Mouse (Mus musculus) kidney, embryonic 15.5 days (tissue): ENCODE measurements at regions not wholly inside any gene's neighbourhood (a gene's known extent, or its start where the extent isn't known, plus 50 kb on each side); places are given as distances from the start of the nearest gene placed in this dataset.

Experiments used
- ATAC-seq: fragments of 200-750 bp; cut with Nextera tagmentation; replicated peaks from 2 replicates; pipeline ENCODE4 v1.8.0; 2017; ENCODE audit warnings: moderate TSS enrichment; ENCODE audit not compliant: low FRiP score
- H3K27ac ChIP-seq: fragments of 300-500 bp; sonication (generic); 2 replicates; pipeline ENCODE4 v1.5.1; 2015; ENCODE audit warnings: mild to moderate bottlenecking, inconsistent platforms
- H3K27me3 ChIP-seq: fragments of 300-500 bp; sonication (generic); 2 replicates; pipeline ENCODE4 v1.6.1; 2015; ENCODE audit warnings: inconsistent platforms
- H3K36me3 ChIP-seq: fragments of 300-500 bp; sonication (generic); 2 replicates; pipeline ENCODE4 v1.6.1; 2015; ENCODE audit warnings: inconsistent platforms
- H3K4me1 ChIP-seq: fragments of 300-500 bp; sonication (generic); 2 replicates; pipeline ENCODE4 v1.6.1; 2015; ENCODE audit warnings: inconsistent platforms
- H3K4me2 ChIP-seq: fragments of 300-500 bp; sonication (generic); 2 replicates; pipeline ENCODE4 v1.6.1; 2015; ENCODE audit warnings: moderate library complexity, mild to moderate bottlenecking, inconsistent platforms
- H3K4me3 ChIP-seq: fragments of 300-500 bp; sonication (generic); replicated peaks from 2 replicates; pipeline ENCODE4 v1.5.1; 2015; ENCODE audit warnings: mild to moderate bottlenecking, inconsistent platforms
- H3K9ac ChIP-seq: fragments of 300-500 bp; sonication (generic); 2 replicates; pipeline ENCODE4 v1.6.1; 2015; ENCODE audit warnings: mild to moderate bottlenecking, inconsistent platforms
- H3K9me3 ChIP-seq: fragments of 300-500 bp; sonication (generic); replicated peaks from 2 replicates; pipeline ENCODE4 v1.6.1; 2016; ENCODE audit warnings: inconsistent platforms
- WGBS: fragments of 180-500 bp; shearing (Covaris S2); methylation state at CpG from one replicate; pipeline ENCODE4 v1.1.7; 2015; ENCODE audit warnings: mixed read lengths; 5-methylcytosine and 5-hydroxymethylcytosine counted together

GRCm38 (mm10) chr12:106199302-106199701, 189.3 kb downstream of the Vrk1 start:
- 20% methylated on average over 4 of the region's 4 CpGs for WGBS
- Histone ChIP-seq H3K9me3 (no peaks in the 10 kb centered on the region), H3K27me3 (no peaks in the 10 kb centered on the region), H3K9ac (no peak overlapping the region), H3K27ac (no peak overlapping the region), H3K4me2 (no peak overlapping the region), H3K4me1 (no peaks in the 10 kb centered on the region), H3K4me3 (no peak overlapping the region), H3K36me3 (no peaks in the 10 kb centered on the region)
- no peak for ATAC-seq

DNA sequence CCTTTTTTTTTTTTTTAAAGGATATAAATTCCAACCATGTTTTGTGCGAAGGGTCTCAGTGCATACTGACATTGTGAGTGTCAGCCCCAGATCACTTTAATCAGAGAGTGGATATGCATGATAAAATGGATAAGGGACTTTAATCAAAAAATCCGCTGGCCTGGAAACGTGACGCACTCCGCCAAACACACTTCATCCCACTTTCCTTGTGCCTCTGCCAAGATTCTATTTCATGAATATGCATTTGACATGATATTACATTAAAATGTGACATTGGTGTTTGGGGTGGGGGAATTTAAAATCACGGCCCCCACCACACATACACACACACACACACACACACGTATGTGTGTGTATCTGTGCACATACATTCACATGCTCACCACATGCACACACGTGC, 193.5 kb downstream of the Vrk1 start:
- Histone ChIP-seq H3K4me1 (no peaks in the 10 kb centered on the region), H3K9ac (no peak overlapping the region), H3K27me3 (0 out of 2 replicates have a peak, but pooled peaks cover 2% of the 10 kb centered on the region), H3K27ac (no peak overlapping the region), H3K36me3 (no peaks in the 10 kb centered on the region), H3K9me3 (no peaks in the 10 kb centered on the region), H3K4me2 (no peak overlapping the region), H3K4me3 (no peak overlapping the region)
- ATAC-seq, result no peak
- WGBS, result 79% methylated on average over 8 of the region's 8 CpGs

GRCm38 (mm10) chr12:106210959-106211358, 200.9 kb downstream of the Vrk1 start:
- Histone ChIP-seq H3K4me2 (no peak overlapping the region), H3K36me3 (no peaks in the 10 kb centered on the region), H3K9me3 (no peaks in the 10 kb centered on the region), H3K27ac (no peak overlapping the region), H3K4me3 (no peak overlapping the region), H3K4me1 (no peaks in the 10 kb centered on the region), H3K9ac (no peak overlapping the region), H3K27me3 (no peaks in the 10 kb centered on the region)
- 82% methylated on average over 6 of the region's 6 CpGs for WGBS
- no peak for ATAC-seq

DNA sequence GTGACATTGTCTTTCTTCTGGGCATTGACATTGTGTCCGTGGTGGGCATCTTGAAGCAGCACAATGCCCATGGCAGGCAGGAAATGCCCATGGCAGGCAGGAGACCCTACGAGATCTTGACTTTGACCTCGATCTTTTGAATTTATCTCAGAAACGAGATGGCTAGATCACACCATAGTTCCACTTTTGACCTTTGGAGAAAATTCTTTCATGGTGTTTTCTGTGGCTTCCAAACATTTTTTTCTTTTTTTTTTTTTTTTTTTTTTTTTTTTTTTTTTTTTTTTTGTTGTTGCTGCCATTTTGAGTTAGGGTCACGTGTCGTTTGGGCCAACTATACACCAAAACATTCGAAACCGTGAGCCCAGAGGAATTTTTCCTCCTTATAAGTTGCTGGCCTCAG, 201.5 kb downstream of the Vrk1 start:
- no peak for ATAC-seq
- no peaks in the 10 kb centered on the region for H3K4me1 ChIP-seq

DNA sequence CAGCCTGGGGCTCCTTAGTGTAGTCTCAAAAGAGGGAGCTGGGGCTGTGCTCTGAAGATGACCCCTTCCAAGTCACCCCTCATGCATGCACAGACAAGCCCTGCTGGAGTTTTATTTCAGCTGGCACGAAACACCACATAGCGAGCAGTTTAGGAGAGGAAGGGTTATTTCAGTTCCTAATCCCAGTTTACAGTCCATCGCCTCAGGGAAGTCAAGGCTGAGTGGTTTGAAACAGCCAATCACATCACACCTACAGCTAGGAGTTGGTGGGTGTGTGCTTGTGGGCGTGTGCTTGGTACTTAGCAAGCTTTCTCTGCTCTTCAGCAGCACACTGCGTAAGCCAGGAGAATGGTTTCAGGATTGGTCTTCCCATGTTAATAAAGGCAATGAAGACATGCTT, 202.4 kb downstream of the Vrk1 start:
- Histone ChIP-seq H3K4me1 (no peaks in the 10 kb centered on the region), H3K27ac (no peak overlapping the region), H3K9me3 (no peaks in the 10 kb centered on the region), H3K27me3 (no peaks in the 10 kb centered on the region), H3K9ac (no peak overlapping the region), H3K4me3 (no peak overlapping the region), H3K4me2 (no peak overlapping the region), H3K36me3 (no peaks in the 10 kb centered on the region)
- peak; percentile 29; the same call in 1 of the 2 replicates for ATAC-seq
- 49% methylated on average over 5 of the region's 5 CpGs for WGBS

More for the DNA sequence above, 201.5 kb downstream of the Vrk1 start:
- Histone ChIP-seq H3K9me3 (no peaks in the 10 kb centered on the region), H3K4me2 (no peak overlapping the region), H3K4me3 (no peak overlapping the region), H3K27me3 (no peaks in the 10 kb centered on the region), H3K27ac (no peak overlapping the region), H3K9ac (no peak overlapping the region), H3K36me3 (no peaks in the 10 kb centered on the region)
- WGBS, result 85% methylated on average over 8 of the region's 8 CpGs

- WGBS, result 46% methylated on average over 3 of the region's 3 CpGs
- Histone ChIP-seq H3K4me3 (no peak overlapping the region), H3K9me3 (no peaks in the 10 kb centered on the region), H3K36me3 (no peaks in the 10 kb centered on the region), H3K4me2 (no peak overlapping the region), H3K4me1 (no peaks in the 10 kb centered on the region), H3K9ac (no peak overlapping the region), H3K27me3 (peaks cover 13% of the 10 kb centered on the region), H3K27ac (no peak overlapping the region)
- ATAC-seq, result no peak
Measured at GRCm38 (mm10) chr12:106220071-106220470, 210.0 kb downstream of the Vrk1 start.

- Histone ChIP-seq H3K9me3 (no peaks in the 10 kb centered on the region), H3K27me3 (peaks cover 29% of the 10 kb centered on the region), H3K4me2 (no peak overlapping the region), H3K36me3 (no peaks in the 10 kb centered on the region), H3K27ac (no peak overlapping the region), H3K4me1 (peaks cover 14% of the 10 kb centered on the region), H3K4me3 (no peak overlapping the region), H3K9ac (no peak overlapping the region)
- 0 out of 2 replicates have a peak, but pooled peaks have one; percentile 36 for ATAC-seq
- 36% methylated on average over 7 of the region's 7 CpGs for WGBS
Measured at GRCm38 (mm10) chr12:106226276-106226675, 216.2 kb downstream of the Vrk1 start.

DNA sequence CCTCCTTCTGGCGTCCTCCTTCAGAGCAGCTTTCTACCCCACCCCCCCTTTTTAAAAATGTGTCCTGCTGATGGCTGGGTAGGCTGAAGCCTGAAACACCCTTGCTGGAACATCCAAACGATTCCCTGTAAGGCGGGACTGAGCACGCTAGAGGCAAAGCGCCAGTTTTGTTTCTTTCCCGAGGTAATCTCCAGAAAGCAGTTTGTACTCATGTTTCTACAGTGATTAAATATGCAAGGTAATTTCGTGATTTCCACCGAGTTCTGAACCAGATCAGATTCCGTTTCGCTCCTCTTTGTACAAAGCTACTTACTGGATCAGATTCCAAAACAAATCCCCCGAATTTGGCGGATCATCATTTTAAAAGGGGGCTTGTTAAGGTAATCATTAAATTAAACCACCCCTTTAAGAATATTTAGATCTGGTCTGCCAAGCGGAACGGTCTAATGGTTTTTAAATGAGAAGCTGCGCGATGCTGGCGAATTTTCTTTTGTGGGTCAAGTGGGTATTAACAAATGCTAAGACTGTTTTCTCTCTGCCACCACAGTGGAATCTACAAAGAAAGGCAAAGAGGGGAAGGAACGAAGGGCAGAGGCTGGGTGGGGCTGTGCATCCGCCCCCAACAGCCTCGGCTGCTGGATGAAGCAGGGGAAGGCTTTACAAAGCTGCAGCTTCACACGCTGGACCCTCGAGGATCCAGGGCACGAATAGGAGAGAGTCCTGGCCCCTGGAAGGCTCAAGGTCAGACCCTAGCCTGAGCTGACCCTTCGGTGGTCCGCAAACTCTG, 216.9 kb downstream of the Vrk1 start:
- no peak; the same call in 1 of the 2 replicates for ATAC-seq
- H3K36me3 ChIP-seq, result no peaks in the 10 kb centered on the region
- no peak overlapping the region for H3K9ac ChIP-seq
- H3K27ac ChIP-seq, result no peak overlapping the region
- WGBS, result 17% methylated on average over 25 of the region's 25 CpGs
- peak overlapping the region; percentile 47 for H3K4me2 ChIP-seq
- H3K4me3 ChIP-seq, result peak overlapping the region; percentile 8; the same call in 1 of the 2 replicates
- peaks cover 14% of the 10 kb centered on the region for H3K4me1 ChIP-seq
- no peaks in the 10 kb centered on the region for H3K9me3 ChIP-seq
- H3K27me3 ChIP-seq, result peaks cover 32% of the 10 kb centered on the region

- Histone ChIP-seq H3K4me1 (peaks cover 14% of the 10 kb centered on the region), H3K36me3 (no peaks in the 10 kb centered on the region), H3K4me3 (peak overlapping the region; percentile 8; the same call in 1 of the 2 replicates), H3K9me3 (no peaks in the 10 kb centered on the region), H3K4me2 (peak overlapping the region; percentile 47), H3K9ac (no peak overlapping the region), H3K27ac (no peak overlapping the region), H3K27me3 (peaks cover 32% of the 10 kb centered on the region)
- ATAC-seq, result no peak
- 21% methylated on average over 8 of the region's 8 CpGs for WGBS
Measured at GRCm38 (mm10) chr12:106227563-106227840, 217.5 kb downstream of the Vrk1 start.

GRCm38 (mm10) chr12:106245178-106245840, 235.3 kb downstream of the Vrk1 start:
- no peaks in the 10 kb centered on the region for H3K9me3 ChIP-seq
- 52% methylated on average over 10 of the region's 10 CpGs for WGBS
- H3K4me1 ChIP-seq, result no peaks in the 10 kb centered on the region
- no peak for ATAC-seq
- no peak overlapping the region for H3K4me3 ChIP-seq
- no peak overlapping the region for H3K4me2 ChIP-seq
- no peaks in the 10 kb centered on the region for H3K36me3 ChIP-seq
- no peak overlapping the region for H3K9ac ChIP-seq
- 0 out of 2 replicates have a peak, but pooled peaks cover 10% of the 10 kb centered on the region for H3K27me3 ChIP-seq
- no peak overlapping the region for H3K27ac ChIP-seq

DNA sequence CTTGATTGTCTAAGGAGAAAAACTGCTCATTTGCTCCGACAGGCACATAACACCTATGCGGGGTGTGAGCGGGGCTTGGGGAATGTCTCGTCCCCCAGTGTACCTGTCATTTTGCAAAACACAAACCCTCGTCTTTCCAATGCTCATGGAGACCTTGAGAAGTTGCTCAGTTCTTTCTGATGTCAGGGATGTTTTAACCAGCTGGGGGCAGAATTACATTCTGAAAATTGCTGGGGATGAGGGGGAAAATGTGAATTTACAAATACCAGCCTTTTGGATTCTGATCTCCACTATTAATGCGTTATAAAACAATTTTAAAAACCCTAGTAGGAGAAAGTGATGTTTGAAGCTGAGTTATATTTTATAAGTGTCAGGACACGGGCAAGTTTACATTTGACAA, 263.6 kb downstream of the Vrk1 start:
- Histone ChIP-seq H3K27me3 (0 out of 2 replicates have a peak, but pooled peaks cover 3% of the 10 kb centered on the region), H3K4me3 (no peak overlapping the region), H3K27ac (no peak overlapping the region), H3K4me1 (no peaks in the 10 kb centered on the region), H3K9ac (no peak overlapping the region), H3K4me2 (no peak overlapping the region), H3K9me3 (no peaks in the 10 kb centered on the region), H3K36me3 (no peaks in the 10 kb centered on the region)
- WGBS, result 80% methylated on average over 7 of the region's 7 CpGs
- no peak for ATAC-seq

DNA sequence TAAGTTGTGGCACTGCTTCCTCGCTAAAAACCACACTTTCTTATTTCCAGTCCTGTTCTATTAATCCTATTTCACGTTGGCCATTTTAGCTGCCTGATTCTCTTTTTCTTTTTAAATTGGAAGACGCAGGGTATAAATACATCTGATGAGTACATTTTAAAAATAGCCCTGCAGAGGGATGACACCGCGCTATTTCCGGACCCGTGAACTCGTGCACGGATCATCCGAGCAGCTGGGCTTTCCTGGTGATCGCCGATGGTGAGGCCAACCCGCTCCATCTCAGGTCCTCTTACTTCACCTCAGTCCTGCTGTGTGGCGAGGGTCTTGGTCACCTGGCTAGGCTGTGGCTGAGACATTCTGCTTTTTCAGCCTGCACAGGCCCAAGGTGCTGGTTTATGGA, 267.9 kb downstream of the Vrk1 start:
- no peak overlapping the region for H3K27ac ChIP-seq
- H3K27me3 ChIP-seq, result no peaks in the 10 kb centered on the region
- no peaks in the 10 kb centered on the region for H3K9me3 ChIP-seq
- H3K9ac ChIP-seq, result no peak overlapping the region
- H3K4me1 ChIP-seq, result no peaks in the 10 kb centered on the region
- H3K4me3 ChIP-seq, result no peak overlapping the region
- ATAC-seq, result no peak
- H3K36me3 ChIP-seq, result no peaks in the 10 kb centered on the region
- 82% methylated on average over 14 of the region's 14 CpGs for WGBS
- H3K4me2 ChIP-seq, result no peak overlapping the region
